Mouse (Mus musculus) bone marrow, adult 2 months (tissue): ENCODE data around the gene Vegfb. TPM values are rescaled to one million over a fixed set of nuclear protein-coding genes. Genes with fewer than 3 reads are reported as not detected.

Experiments
- H3K27ac ChIP-seq: fragments of 200-500 bp; 2 replicates; pipeline ENCODE4 v1.5.1; 2012; ENCODE audit warnings: low read depth, mild to moderate bottlenecking, control low read depth, inconsistent platforms, low read length; ENCODE audit not compliant: control insufficient read depth, poor library complexity, insufficient read depth
- H3K4me1 ChIP-seq: fragments of 200-500 bp; 2 replicates; pipeline ENCODE4 v1.6.1; 2011; ENCODE audit warnings: low read length; ENCODE audit not compliant: control insufficient read depth, insufficient read depth
- H3K4me3 ChIP-seq: fragments of 200-500 bp; replicated peaks from 2 replicates; pipeline ENCODE3; 2011; ENCODE audit warnings: mild to moderate bottlenecking, low read depth, low read length, control low read depth; ENCODE audit not compliant: control insufficient read depth
- CTCF ChIP-seq: fragments of 200-500 bp; IDR thresholded peaks from 2 replicates; pipeline ENCODE4 v1.5.1; 2011; ENCODE audit warnings: low read length, control low read depth; ENCODE audit not compliant: control insufficient read depth, insufficient read depth
- POLR2A ChIP-seq: fragments of 200-500 bp; IDR thresholded peaks from 2 replicates; pipeline ENCODE4 v1.6.1; 2011; ENCODE audit warnings: low read depth, mild to moderate bottlenecking, control low read depth, low read length, borderline replicate concordance; ENCODE audit not compliant: control insufficient read depth
- WGBS: fragments of 180-500 bp; shearing (Covaris S2); methylation state at CpG from one replicate; pipeline ENCODE4 v1.1.7; 2018; 5-methylcytosine and 5-hydroxymethylcytosine counted together
- polyA plus RNA-seq: library from polyadenylated mRNA; stranded (reverse); fragments of >200 nt; gene quantifications from 2 replicates; pipeline ENCODE4 v1.2.4, GENCODE M21; 2011; ENCODE audit warnings: low replicate concordance; ENCODE audit not compliant: missing spikeins, insufficient read depth, insufficient read length

Vegfb gene
- polyA plus RNA-seq, 1 experiment, result 14.0 TPM

- WGBS, result 2% methylated on average over 53 of the region's 55 CpGs
- Histone ChIP-seq H3K27ac (no peak overlapping the region), H3K4me1 (peaks cover 1% of the 10 kb centered on the region; the same call in 1 of the 2 replicates), H3K4me3 (peak overlapping the region; percentile 72)
- TF ChIP-seq CTCF (peak; percentile 69), POLR2A (peak; percentile 40; the same call in 1 of the 2 replicates)
Observed at GRCm38 (mm10) chr19:6969665-6970381, 17.6 kb downstream of the Vegfb start.

DNA sequence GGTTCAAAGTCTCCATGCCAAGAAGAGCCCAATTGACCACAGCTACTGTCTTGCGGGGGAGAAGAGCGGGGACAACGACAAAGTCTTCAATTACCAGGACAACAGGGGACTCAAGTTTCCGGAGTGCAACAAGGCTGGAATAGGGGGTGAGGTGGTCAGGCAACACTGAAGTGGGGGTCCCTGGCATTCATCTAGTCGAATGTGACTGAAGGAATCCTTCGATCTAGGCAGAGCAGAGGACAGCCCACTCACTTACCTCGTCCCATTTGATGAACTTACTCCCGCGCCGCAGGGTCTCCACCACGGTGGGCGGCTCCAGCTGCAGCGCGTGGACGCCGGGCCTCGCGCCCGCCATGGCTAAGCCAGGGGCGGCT lies 18.2 kb downstream of the Vegfb start:
- peaks cover 1% of the 10 kb centered on the region; the same call in 1 of the 2 replicates for H3K4me1 ChIP-seq
- TF ChIP-seq CTCF, result no peak
- TF ChIP-seq POLR2A, result no peak
- 3% methylated on average over 20 of the region's 20 CpGs for WGBS
- H3K4me3 ChIP-seq, result peak overlapping the region; percentile 72
- H3K27ac ChIP-seq, result no peak overlapping the region

DNA sequence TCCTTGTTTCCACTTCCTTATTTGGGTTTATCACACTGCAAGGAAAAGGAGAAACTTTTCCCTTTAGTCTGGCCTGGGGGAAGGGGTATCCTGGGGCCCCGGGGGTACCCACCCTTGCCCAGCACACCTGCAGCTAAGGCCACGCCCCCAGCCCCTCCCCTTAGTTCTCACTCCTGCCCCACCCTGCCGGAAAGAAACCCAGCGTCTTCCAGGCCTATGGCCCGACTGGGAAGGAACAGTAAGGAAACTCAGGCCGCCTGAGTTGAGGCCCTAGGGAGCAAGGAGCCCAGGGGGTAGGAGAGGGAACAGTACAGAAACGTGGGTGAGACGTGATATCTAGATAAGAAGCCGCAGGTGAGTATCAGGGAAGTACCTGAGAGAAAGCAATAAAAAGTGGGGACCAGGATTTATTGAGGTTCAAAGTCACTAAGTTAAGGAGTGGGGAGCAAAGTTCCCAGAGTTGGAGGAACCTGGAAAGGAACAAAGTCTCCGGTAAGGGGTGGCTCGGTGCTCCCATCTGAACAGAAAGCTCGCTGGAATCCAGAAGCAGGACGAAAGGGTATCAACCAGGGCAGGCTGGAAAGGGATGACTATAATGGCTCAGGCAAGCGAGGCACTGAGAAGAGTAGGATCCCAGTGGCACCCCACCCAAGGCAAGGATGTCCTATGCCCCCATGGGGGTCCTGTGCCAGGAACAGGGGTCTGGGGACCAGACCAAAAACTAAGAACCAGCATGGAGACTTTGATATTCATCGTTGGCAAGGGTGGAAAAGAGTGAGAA lies 18.8 kb downstream of the Vegfb start:
- Histone ChIP-seq H3K27ac (no peak overlapping the region), H3K4me1 (peaks cover 1% of the 10 kb centered on the region; the same call in 1 of the 2 replicates), H3K4me3 (peak overlapping the region; percentile 72)
- no peak for TF ChIP-seq CTCF
- TF ChIP-seq POLR2A, result no peak
- 12% methylated on average over 15 of the region's 15 CpGs for WGBS

DNA sequence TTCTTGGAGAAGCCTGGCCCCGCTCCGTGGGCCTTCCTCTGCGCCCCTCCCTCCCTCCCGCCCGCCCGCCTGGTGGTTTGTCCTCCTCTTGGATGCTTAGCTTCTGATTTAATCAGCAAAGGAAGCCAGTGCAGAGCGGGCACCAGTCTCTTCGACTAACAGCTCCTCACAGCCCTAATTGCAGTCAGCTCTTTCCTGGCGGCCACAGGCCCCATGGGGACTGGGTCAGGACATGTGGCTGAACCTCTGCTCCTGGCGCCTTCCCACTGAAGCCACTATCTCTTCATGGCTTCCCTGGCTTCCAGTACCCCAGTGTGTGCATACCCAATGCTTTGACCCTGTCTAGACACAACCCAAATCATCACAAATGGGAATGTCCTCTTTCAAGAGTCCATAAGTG lies 31.0 kb downstream of the Vegfb start:
- WGBS, result 72% methylated on average over 10 of the region's 10 CpGs
- TF ChIP-seq CTCF (no peak), POLR2A (no peak)
- H3K4me1 ChIP-seq, result peaks cover 2% of the 10 kb centered on the region; the same call in 1 of the 2 replicates
- no peak overlapping the region for H3K4me3 ChIP-seq
- H3K27ac ChIP-seq, result no peak overlapping the region

DNA sequence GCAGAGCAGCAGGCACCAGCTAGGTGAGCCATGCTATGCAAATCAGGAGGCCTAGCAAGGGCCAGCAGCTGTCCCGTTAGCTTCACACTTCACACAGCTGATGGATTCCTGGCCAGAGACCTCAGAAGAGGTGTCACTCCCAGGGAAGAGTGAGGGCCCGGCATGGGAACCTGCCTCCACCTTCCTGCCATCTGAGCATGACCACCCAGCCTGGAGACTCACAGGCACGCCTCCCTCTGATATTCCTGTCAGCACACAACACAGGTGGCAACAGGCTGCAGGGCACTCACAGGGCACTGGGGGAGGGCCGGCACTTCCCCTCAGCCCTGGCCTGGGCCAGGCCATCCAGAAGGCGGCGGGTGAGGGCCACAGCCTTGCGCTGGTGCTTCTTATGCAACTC lies 32.0 kb downstream of the Vegfb start:
- WGBS, result 61% methylated on average over 7 of the region's 7 CpGs
- no peak overlapping the region for H3K4me3 ChIP-seq
- H3K4me1 ChIP-seq, result peaks cover 2% of the 10 kb centered on the region; the same call in 1 of the 2 replicates
- TF ChIP-seq POLR2A, result no peak
- no peak for TF ChIP-seq CTCF
- no peak overlapping the region for H3K27ac ChIP-seq

- 58% methylated on average over 9 of the region's 9 CpGs for WGBS
- Histone ChIP-seq H3K4me3 (no peak overlapping the region), H3K27ac (no peak overlapping the region), H3K4me1 (peaks cover 2% of the 10 kb centered on the region; the same call in 1 of the 2 replicates)
- no peak for TF ChIP-seq POLR2A
- peak; percentile 49; the same call in 1 of the 2 replicates for TF ChIP-seq CTCF
Observed at GRCm38 (mm10) chr19:6954046-6954445, 33.4 kb downstream of the Vegfb start.

DNA sequence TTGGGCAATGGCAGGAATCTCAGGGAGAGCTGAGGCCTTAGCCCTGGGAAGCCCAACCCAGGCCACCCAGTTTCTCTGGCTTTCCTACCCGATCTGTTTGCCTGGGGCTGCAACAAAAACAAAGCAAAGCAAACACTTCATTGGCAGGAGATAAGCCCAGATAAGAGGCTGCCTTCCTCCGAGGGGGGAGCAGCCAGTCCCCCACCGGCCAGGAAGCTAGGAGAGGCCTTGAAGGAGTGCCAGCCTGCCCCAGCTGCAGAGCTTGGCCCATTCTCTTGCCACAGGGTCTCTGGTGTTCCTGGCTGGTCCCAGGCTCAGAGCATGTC lies 34.8 kb downstream of the Vegfb start:
- H3K4me3 ChIP-seq, result no peak overlapping the region
- peak overlapping the region; percentile 15; the same call in 1 of the 2 replicates for H3K27ac ChIP-seq
- WGBS, result 15% methylated on average over 3 of the region's 3 CpGs
- TF ChIP-seq CTCF (no peak), POLR2A (no peak)
- peaks cover 2% of the 10 kb centered on the region; the same call in 1 of the 2 replicates for H3K4me1 ChIP-seq

GRCm38 (mm10) chr19:6951994-6952711 lies 35.3 kb downstream of the Vegfb start:
- peak overlapping the region; percentile 85 for H3K27ac ChIP-seq
- peak overlapping the region; percentile 84 for H3K4me3 ChIP-seq
- TF ChIP-seq POLR2A (0 out of 2 replicates have a peak, but pooled peaks have one; percentile 7), CTCF (no peak)
- 3% methylated on average over 31 of the region's 31 CpGs for WGBS
- H3K4me1 ChIP-seq, result peaks cover 2% of the 10 kb centered on the region; the same call in 1 of the 2 replicates

GRCm38 (mm10) chr19:6951381-6951968 lies 36.0 kb downstream of the Vegfb start:
- WGBS, result under 1% methylated on average over 35 of the region's 35 CpGs
- H3K4me1 ChIP-seq, result peaks cover 2% of the 10 kb centered on the region; the same call in 1 of the 2 replicates
- H3K27ac ChIP-seq, result peak overlapping the region; percentile 85
- H3K4me3 ChIP-seq, result peak overlapping the region; percentile 84
- TF ChIP-seq CTCF (peak; percentile 4; the same call in 1 of the 2 replicates), POLR2A (peak; percentile 78; the same call in 1 of the 2 replicates)
